Mouse (Mus musculus) lung, postnatal 0 days (tissue): Measurements from ENCODE around the gene Cep152. TPM values are rescaled to one million over a fixed set of nuclear protein-coding genes. Genes with fewer than 3 reads are reported as not detected.

Experiments
- ATAC-seq: fragments of 200-750 bp; cut with Nextera tagmentation; 2 replicates; pipeline ENCODE4 v1.8.0; 2017; ENCODE audit warnings: moderate library complexity
- DNase-seq: peaks from one replicate; pipeline ENCODE4 v3.0.0-alpha.2; 2016; ENCODE audit warnings: low spot score
- H3K27ac ChIP-seq: fragments of 300-500 bp; sonication (generic); 2 replicates; pipeline ENCODE4 v1.5.1; 2014; ENCODE audit warnings: antibody characterized with exemption, mild to moderate bottlenecking, low read length, mixed read lengths
- H3K27me3 ChIP-seq: fragments of 300-500 bp; sonication (generic); replicated peaks from 2 replicates; pipeline ENCODE4 v1.6.1; 2014; ENCODE audit warnings: low read length, mixed read lengths; ENCODE audit not compliant: insufficient read depth
- H3K36me3 ChIP-seq: fragments of 300-500 bp; sonication (generic); 2 replicates; pipeline ENCODE4 v1.6.1; 2014; ENCODE audit warnings: low read length, mixed read lengths; ENCODE audit not compliant: insufficient read depth
- H3K4me1 ChIP-seq: fragments of 300-500 bp; sonication (generic); 2 replicates; pipeline ENCODE4 v1.6.1; 2014; ENCODE audit warnings: antibody characterized with exemption, low read depth, low read length, mixed read lengths; ENCODE audit not compliant: insufficient read depth
- H3K4me2 ChIP-seq: fragments of 300-500 bp; sonication (generic); replicated peaks from 2 replicates; pipeline ENCODE4 v1.6.1; 2014; ENCODE audit warnings: low read depth, mild to moderate bottlenecking, low read length, moderate library complexity, mixed read lengths
- H3K4me3 ChIP-seq: fragments of 300-500 bp; sonication (generic); 2 replicates; pipeline ENCODE4 v1.5.1; 2014; ENCODE audit warnings: low read depth, low read length
- H3K9ac ChIP-seq: fragments of 300-500 bp; sonication (generic); replicated peaks from 2 replicates; pipeline ENCODE4 v1.6.1; 2014; ENCODE audit warnings: low read depth, mild to moderate bottlenecking
- H3K9me3 ChIP-seq: fragments of 300-500 bp; sonication (generic); 2 replicates; pipeline ENCODE4 v1.6.1; 2016; ENCODE audit warnings: low read length, mixed read lengths
- CTCF ChIP-seq: IDR thresholded peaks from 2 replicates; pipeline ENCODE4 v1.5.1; 2016; ENCODE audit warnings: antibody characterized with exemption, mild to moderate bottlenecking
- EP300 ChIP-seq: IDR thresholded peaks from 2 replicates; pipeline ENCODE4 v1.6.1; 2016; ENCODE audit warnings: antibody characterized with exemption, mild to moderate bottlenecking, control low read depth
- WGBS: fragments of 180-500 bp; shearing (Covaris S2); extraction: QIAGEN DNeasy Blood & Tissue Kit; methylation state at CpG from one replicate; pipeline ENCODE4 v1.1.7; 2014; 5-methylcytosine and 5-hydroxymethylcytosine counted together
- polyA plus RNA-seq: library from polyadenylated mRNA; unstranded; fragments of >200 nt; fragmentation: Nextera tagmentation; extraction: Ambion mirVana; gene quantifications from 2 replicates; pipeline ENCODE4 v1.2.1, GENCODE M21; 2015

The Cep152 gene
- polyA plus RNA-seq, 1 experiment from 2014 or later: 1.3 TPM

- Histone ChIP-seq H3K27me3 (no peaks in the 10 kb centered on the region), H3K4me3 (no peak overlapping the region), H3K9me3 (no peaks in the 10 kb centered on the region), H3K36me3 (no peaks in the 10 kb centered on the region), H3K27ac (no peak overlapping the region), H3K4me1 (no peaks in the 10 kb centered on the region), H3K9ac (no peak overlapping the region), H3K4me2 (no peak overlapping the region)
- TF ChIP-seq EP300 (no peak), CTCF (no peak)
- DNase-seq: no peak
- ATAC-seq: no peak
- 97% methylated on average over 3 of the region's 3 CpGs for WGBS
These were observed 21.9 kb downstream of the Cep152 start for GRCm38 (mm10) chr2:125602970-125603369.

GRCm38 (mm10) chr2:125598958-125599357 is 26.0 kb downstream of the Cep152 start:
- Histone ChIP-seq H3K4me1 (no peaks in the 10 kb centered on the region), H3K9ac (no peak overlapping the region), H3K27ac (no peak overlapping the region), H3K9me3 (no peaks in the 10 kb centered on the region), H3K4me2 (no peak overlapping the region), H3K27me3 (no peaks in the 10 kb centered on the region), H3K4me3 (no peak overlapping the region), H3K36me3 (no peaks in the 10 kb centered on the region)
- no peak; the same call in 1 of the 2 replicates for ATAC-seq
- no peak for TF ChIP-seq EP300
- TF ChIP-seq CTCF: no peak
- DNase-seq: peak; percentile 16
- 73% methylated on average over 4 of the region's 4 CpGs for WGBS

GRCm38 (mm10) chr2:125598251-125598650 is 26.7 kb downstream of the Cep152 start:
- no peaks in the 10 kb centered on the region for H3K36me3 ChIP-seq
- no peak overlapping the region for H3K4me2 ChIP-seq
- H3K4me1 ChIP-seq: no peaks in the 10 kb centered on the region
- no peak overlapping the region for H3K4me3 ChIP-seq
- H3K27me3 ChIP-seq: no peaks in the 10 kb centered on the region
- no peak for TF ChIP-seq CTCF
- no peak for TF ChIP-seq EP300
- H3K9me3 ChIP-seq: no peaks in the 10 kb centered on the region
- 40% methylated on average over 6 of the region's 6 CpGs for WGBS
- no peak overlapping the region for H3K27ac ChIP-seq
- DNase-seq (peak; percentile 72), ATAC-seq (peak; percentile 82)
- no peak overlapping the region for H3K9ac ChIP-seq

GRCm38 (mm10) chr2:125594786-125595185 is 30.1 kb downstream of the Cep152 start:
- WGBS: 94% methylated on average over 12 of the region's 12 CpGs
- no peak for ATAC-seq
- H3K4me1 ChIP-seq: no peaks in the 10 kb centered on the region
- no peak for DNase-seq
- no peak overlapping the region for H3K4me2 ChIP-seq
- H3K27ac ChIP-seq: no peak overlapping the region
- no peak overlapping the region for H3K4me3 ChIP-seq
- no peaks in the 10 kb centered on the region for H3K9me3 ChIP-seq
- TF ChIP-seq CTCF: no peak
- TF ChIP-seq EP300: no peak
- H3K36me3 ChIP-seq: no peaks in the 10 kb centered on the region
- no peaks in the 10 kb centered on the region for H3K27me3 ChIP-seq
- no peak overlapping the region for H3K9ac ChIP-seq

GRCm38 (mm10) chr2:125594072-125594471 is 30.8 kb downstream of the Cep152 start:
- Histone ChIP-seq H3K4me1 (no peaks in the 10 kb centered on the region), H3K4me2 (no peak overlapping the region), H3K9me3 (no peaks in the 10 kb centered on the region), H3K4me3 (no peak overlapping the region), H3K27ac (no peak overlapping the region), H3K9ac (no peak overlapping the region), H3K36me3 (no peaks in the 10 kb centered on the region), H3K27me3 (no peaks in the 10 kb centered on the region)
- ATAC-seq: no peak
- 80% methylated on average over 6 of the region's 6 CpGs for WGBS
- DNase-seq: peak; percentile 37
- TF ChIP-seq EP300 (no peak), CTCF (peak; percentile 37; the same call in 1 of the 2 replicates)

- no peak overlapping the region for H3K27ac ChIP-seq
- H3K4me2 ChIP-seq: no peak overlapping the region
- 95% methylated on average over 4 of the region's 4 CpGs for WGBS
- no peak overlapping the region for H3K4me3 ChIP-seq
- no peaks in the 10 kb centered on the region for H3K27me3 ChIP-seq
- no peaks in the 10 kb centered on the region for H3K36me3 ChIP-seq
- DNase-seq (no peak), ATAC-seq (no peak)
- H3K9me3 ChIP-seq: no peaks in the 10 kb centered on the region
- TF ChIP-seq CTCF: no peak
- TF ChIP-seq EP300: no peak
- no peaks in the 10 kb centered on the region for H3K4me1 ChIP-seq
- no peak overlapping the region for H3K9ac ChIP-seq
These were observed 33.0 kb downstream of the Cep152 start for GRCm38 (mm10) chr2:125591895-125592294.

- DNase-seq (no peak), ATAC-seq (no peak)
- Histone ChIP-seq H3K4me3 (no peak overlapping the region), H3K27ac (no peak overlapping the region), H3K9me3 (no peaks in the 10 kb centered on the region), H3K27me3 (no peaks in the 10 kb centered on the region), H3K4me1 (no peaks in the 10 kb centered on the region), H3K4me2 (no peak overlapping the region), H3K9ac (no peak overlapping the region), H3K36me3 (peaks cover 4% of the 10 kb centered on the region; the same call in 1 of the 2 replicates)
- 93% methylated on average over 12 of the region's 12 CpGs for WGBS
- no peak for TF ChIP-seq EP300
- TF ChIP-seq CTCF: no peak
These were observed 35.6 kb downstream of the Cep152 start for GRCm38 (mm10) chr2:125589287-125589686.
